Mouse (Mus musculus) hindbrain, embryonic 14.5 days (tissue): ENCODE measurements around the gene Sh3bp5. TPM values are rescaled to one million over a fixed set of nuclear protein-coding genes. Genes with fewer than 3 reads are reported as not detected.

Experiments
- ATAC-seq: fragments of 200-750 bp; cut with Nextera tagmentation; 2 replicates; pipeline ENCODE4 v1.8.0; 2017; ENCODE audit warnings: moderate number of reproducible peaks, mild to moderate bottlenecking, moderate TSS enrichment, moderate library complexity; ENCODE audit not compliant: low FRiP score
- DNase-seq: peaks from one replicate; pipeline ENCODE4 v3.0.0-alpha.2; 2015; ENCODE audit warnings: low spot score
- H3K27ac ChIP-seq: fragments of 300-500 bp; sonication (generic); 2 replicates; pipeline ENCODE4 v1.5.1; 2014; ENCODE audit warnings: mild to moderate bottlenecking, moderate library complexity
- H3K27me3 ChIP-seq: fragments of 300-500 bp; sonication (generic); 2 replicates; pipeline ENCODE4 v1.6.1; 2014; ENCODE audit warnings: mild to moderate bottlenecking, low read length, mixed read lengths; ENCODE audit not compliant: control insufficient read depth, insufficient read depth
- H3K36me3 ChIP-seq: fragments of 300-500 bp; sonication (generic); replicated peaks from 2 replicates; pipeline ENCODE4 v1.6.1; 2014; ENCODE audit not compliant: control insufficient read depth, insufficient read depth
- H3K4me1 ChIP-seq: fragments of 300-500 bp; sonication (generic); replicated peaks from 2 replicates; pipeline ENCODE4 v1.6.1; 2014; ENCODE audit warnings: antibody characterized with exemption, low read length, mixed read lengths; ENCODE audit not compliant: control insufficient read depth, insufficient read depth
- H3K4me2 ChIP-seq: fragments of 300-500 bp; sonication (generic); replicated peaks from 2 replicates; pipeline ENCODE4 v1.6.1; 2014; ENCODE audit warnings: mild to moderate bottlenecking, moderate library complexity
- H3K4me3 ChIP-seq: fragments of 300-500 bp; sonication (generic); replicated peaks from 2 replicates; pipeline ENCODE4 v1.5.1; 2014; ENCODE audit warnings: mild to moderate bottlenecking, low read length
- H3K9ac ChIP-seq: fragments of 300-500 bp; sonication (generic); 2 replicates; pipeline ENCODE4 v1.6.1; 2014
- H3K9me3 ChIP-seq: fragments of 300-500 bp; sonication (generic); 2 replicates; pipeline ENCODE4 v1.6.1; 2016; ENCODE audit warnings: low read length; ENCODE audit not compliant: control insufficient read depth
- WGBS: fragments of 180-500 bp; shearing (Covaris S2); extraction: QIAGEN DNeasy Blood & Tissue Kit; methylation state at CpG from one replicate; pipeline ENCODE4 v1.1.7; 2014; 5-methylcytosine and 5-hydroxymethylcytosine counted together
- polyA plus RNA-seq: library from polyadenylated mRNA; unstranded; fragments of >200 nt; fragmentation: Nextera tagmentation; extraction: Ambion mirVana; gene quantifications from 2 replicates; pipeline ENCODE4 v1.2.1, GENCODE M21; 2014

Sh3bp5 gene
- polyA plus RNA-seq, 1 experiment from 2014 or later, result 93.7 TPM

DNA sequence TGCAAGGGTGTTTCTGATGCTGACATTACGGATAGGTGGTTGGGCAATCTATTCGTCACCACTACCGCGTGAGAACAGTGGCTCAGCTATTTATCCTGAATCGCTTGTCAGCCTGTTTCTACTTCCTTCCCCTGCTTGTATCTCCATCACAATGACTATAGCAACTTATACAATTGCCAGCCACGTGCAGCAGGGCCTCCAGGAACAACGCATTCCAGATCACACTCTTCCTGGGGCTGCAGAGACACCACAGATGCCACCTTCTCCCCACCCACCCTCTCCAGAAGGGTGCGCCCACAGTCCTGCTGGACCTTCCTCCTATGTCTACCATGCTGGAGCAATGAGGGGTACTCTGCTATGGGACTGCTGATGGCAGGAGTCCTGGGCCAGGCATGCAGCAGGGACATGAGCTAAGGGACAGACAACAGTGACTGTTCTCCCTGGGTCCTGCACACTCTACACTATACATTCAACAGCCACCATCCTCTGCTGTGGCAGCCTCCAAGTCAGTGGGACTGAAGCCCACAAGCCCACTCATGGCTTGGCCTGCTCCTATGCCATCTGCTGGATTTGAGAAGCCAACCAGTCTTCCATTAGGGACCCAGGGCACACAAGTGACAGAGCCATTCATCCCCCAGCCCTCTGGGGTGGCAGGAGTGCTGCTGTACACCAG, 42.9 kb downstream of the Sh3bp5 start:
- Histone ChIP-seq H3K9ac (no peak overlapping the region), H3K4me2 (no peak overlapping the region), H3K9me3 (no peaks in the 10 kb centered on the region), H3K4me3 (no peak overlapping the region), H3K4me1 (no peaks in the 10 kb centered on the region), H3K27ac (no peak overlapping the region), H3K27me3 (no peaks in the 10 kb centered on the region), H3K36me3 (peaks cover 7% of the 10 kb centered on the region; the same call in 1 of the 2 replicates)
- WGBS, result 71% methylated on average over 8 of the region's 8 CpGs
- DNase-seq (no peak), ATAC-seq (no peak)

DNA sequence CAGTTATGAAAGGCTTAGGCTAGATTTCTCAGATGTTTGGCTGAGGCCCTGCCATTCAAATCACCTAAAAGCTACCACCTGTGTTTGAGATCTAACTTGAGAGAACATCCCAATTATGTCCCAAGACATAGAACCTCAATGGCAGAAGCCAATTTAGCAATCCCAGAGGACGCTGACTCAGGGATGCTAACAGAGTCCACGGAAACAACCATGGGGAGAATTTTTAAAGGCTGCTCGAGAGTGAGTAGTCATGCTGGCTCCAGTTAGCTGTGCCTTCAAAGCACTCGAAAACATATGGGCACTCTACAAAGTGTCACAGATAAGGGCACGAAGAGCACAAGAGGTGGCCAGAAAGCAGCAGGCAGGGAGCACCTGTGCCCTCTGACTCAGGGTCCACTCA, 43.6 kb downstream of the Sh3bp5 start:
- no peak overlapping the region for H3K9ac ChIP-seq
- no peaks in the 10 kb centered on the region for H3K9me3 ChIP-seq
- no peak overlapping the region for H3K4me3 ChIP-seq
- DNase-seq (no peak), ATAC-seq (no peak)
- no peaks in the 10 kb centered on the region for H3K4me1 ChIP-seq
- H3K27me3 ChIP-seq, result no peaks in the 10 kb centered on the region
- no peak overlapping the region for H3K4me2 ChIP-seq
- WGBS, result 89% methylated on average over 5 of the region's 5 CpGs
- H3K36me3 ChIP-seq, result peaks cover 12% of the 10 kb centered on the region; the same call in 1 of the 2 replicates
- no peak overlapping the region for H3K27ac ChIP-seq

DNA sequence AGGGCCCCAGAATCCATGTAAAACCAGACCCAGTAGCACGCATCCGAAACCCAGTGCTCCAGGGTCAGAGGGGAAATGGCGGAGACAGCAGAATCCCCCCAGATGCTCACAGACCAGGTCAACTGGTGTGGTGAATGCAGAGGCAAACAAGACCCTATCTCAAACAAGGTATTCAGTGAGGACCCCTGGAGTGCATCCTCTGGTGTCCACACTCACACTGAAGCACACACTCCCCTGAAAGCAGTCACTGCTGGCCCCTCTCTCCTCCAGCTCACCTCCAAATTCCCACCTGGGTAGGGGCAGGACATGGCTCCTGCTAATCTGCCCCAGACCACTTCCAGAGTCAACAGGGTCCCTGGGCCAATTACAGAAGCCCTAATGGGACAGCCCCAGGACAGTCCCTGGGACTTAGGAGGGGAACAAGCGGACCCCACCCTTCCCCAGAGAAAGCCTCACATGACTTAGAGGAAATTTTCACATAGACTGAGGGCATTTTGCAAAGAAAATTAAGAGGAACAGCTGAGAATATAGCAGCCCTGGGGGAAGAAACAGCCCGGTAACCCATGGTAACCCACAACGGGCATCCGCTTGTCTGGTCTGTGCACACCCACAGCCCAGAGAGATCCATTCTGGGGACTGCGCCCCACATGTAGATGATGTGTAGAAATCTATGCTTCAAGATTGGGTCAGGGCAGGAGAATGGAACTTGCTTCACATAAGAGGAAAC, 46.3 kb downstream of the Sh3bp5 start:
- no peak overlapping the region for H3K27ac ChIP-seq
- DNase-seq (no peak), ATAC-seq (no peak)
- H3K4me1 ChIP-seq, result peaks cover 8% of the 10 kb centered on the region
- H3K4me3 ChIP-seq, result no peak overlapping the region
- H3K36me3 ChIP-seq, result 0 out of 2 replicates have a peak, but pooled peaks cover 18% of the 10 kb centered on the region
- no peak overlapping the region for H3K4me2 ChIP-seq
- H3K27me3 ChIP-seq, result no peaks in the 10 kb centered on the region
- no peaks in the 10 kb centered on the region for H3K9me3 ChIP-seq
- H3K9ac ChIP-seq, result no peak overlapping the region
- WGBS, result 86% methylated on average over 8 of the region's 8 CpGs

DNA sequence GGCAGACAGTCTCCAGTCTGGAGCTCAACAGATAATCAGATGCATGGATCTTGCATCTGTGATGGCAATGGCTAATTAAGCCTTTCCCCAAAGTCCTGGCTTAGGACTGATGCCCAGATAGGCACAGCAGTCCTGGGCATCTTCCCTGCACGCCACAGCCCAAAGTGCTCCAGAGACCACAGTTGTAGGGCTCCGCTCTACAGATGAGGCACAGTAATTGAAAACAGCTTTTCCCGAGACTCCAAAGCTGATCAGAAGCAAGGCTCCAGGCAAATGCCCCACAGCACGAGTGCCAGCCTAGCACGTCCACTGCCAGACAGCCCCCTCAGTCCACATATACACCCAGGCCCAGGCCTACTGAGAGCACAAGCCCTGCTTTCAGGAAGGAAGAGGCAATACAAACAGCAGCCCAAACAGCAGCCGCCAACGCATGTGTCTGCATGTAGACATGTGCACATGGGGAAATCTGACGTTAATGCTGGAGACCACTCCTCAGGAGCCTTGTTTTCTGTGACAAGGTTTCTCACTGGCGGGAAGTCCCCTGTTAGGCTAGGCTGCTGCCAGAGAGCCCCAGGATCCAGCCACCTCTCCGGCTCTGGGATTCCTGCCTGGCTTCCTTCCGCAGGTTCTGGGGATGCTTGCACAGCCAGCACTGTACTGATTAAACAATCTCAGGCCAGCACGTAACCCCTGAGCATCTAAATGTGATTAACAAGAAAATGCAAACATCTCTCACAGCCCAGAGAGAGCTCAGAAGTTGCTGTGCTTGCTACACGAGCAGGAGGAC, 47.6 kb downstream of the Sh3bp5 start:
- H3K4me2 ChIP-seq, result no peak overlapping the region
- H3K27me3 ChIP-seq, result no peaks in the 10 kb centered on the region
- peaks cover 21% of the 10 kb centered on the region; the same call in 1 of the 2 replicates for H3K36me3 ChIP-seq
- no peak overlapping the region for H3K27ac ChIP-seq
- H3K4me1 ChIP-seq, result peaks cover 12% of the 10 kb centered on the region
- 63% methylated on average over 13 of the region's 13 CpGs for WGBS
- no peak overlapping the region for H3K9ac ChIP-seq
- ATAC-seq (no peak), DNase-seq (no peak)
- H3K9me3 ChIP-seq, result no peaks in the 10 kb centered on the region
- no peak overlapping the region for H3K4me3 ChIP-seq

DNA sequence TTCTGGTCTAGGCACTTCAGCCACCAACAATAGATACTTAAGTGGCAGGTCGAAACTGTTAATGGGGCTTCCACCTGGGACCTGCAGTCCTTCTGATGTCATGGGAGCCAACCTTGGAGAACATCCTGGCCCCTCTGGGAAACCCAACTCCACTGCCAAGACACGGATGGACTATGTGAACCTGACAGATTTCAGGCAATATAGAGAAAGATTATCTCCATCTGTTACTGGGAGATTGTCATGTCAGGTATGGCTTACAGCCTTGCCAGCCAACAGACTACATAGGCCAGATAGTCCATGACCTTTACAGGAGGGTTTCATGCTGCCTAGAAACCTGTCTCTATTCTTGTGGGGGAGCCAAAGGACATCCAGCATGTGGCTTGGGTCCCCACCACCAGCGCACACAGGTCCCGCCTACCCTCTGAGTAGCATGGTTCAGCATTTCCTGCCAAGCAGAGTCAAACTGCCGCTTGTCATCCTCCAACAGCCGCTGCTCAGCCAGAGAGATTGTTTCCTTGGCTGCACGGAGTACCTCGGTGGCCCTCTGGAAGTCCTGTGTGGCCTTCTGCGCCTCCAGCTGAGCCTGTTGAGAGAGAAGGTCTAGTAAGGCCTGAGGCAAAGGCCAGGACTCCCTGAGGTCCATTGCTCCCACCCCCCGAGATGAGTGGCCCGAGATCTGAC, 48.4 kb downstream of the Sh3bp5 start:
- no peaks in the 10 kb centered on the region for H3K9me3 ChIP-seq
- H3K27ac ChIP-seq, result no peak overlapping the region
- no peak for ATAC-seq
- H3K36me3 ChIP-seq, result peaks cover 21% of the 10 kb centered on the region; the same call in 1 of the 2 replicates
- H3K4me3 ChIP-seq, result no peak overlapping the region
- no peak overlapping the region for H3K9ac ChIP-seq
- H3K4me1 ChIP-seq, result peaks cover 12% of the 10 kb centered on the region
- no peaks in the 10 kb centered on the region for H3K27me3 ChIP-seq
- DNase-seq, result no peak
- WGBS, result 70% methylated on average over 11 of the region's 11 CpGs
- no peak overlapping the region for H3K4me2 ChIP-seq

DNA sequence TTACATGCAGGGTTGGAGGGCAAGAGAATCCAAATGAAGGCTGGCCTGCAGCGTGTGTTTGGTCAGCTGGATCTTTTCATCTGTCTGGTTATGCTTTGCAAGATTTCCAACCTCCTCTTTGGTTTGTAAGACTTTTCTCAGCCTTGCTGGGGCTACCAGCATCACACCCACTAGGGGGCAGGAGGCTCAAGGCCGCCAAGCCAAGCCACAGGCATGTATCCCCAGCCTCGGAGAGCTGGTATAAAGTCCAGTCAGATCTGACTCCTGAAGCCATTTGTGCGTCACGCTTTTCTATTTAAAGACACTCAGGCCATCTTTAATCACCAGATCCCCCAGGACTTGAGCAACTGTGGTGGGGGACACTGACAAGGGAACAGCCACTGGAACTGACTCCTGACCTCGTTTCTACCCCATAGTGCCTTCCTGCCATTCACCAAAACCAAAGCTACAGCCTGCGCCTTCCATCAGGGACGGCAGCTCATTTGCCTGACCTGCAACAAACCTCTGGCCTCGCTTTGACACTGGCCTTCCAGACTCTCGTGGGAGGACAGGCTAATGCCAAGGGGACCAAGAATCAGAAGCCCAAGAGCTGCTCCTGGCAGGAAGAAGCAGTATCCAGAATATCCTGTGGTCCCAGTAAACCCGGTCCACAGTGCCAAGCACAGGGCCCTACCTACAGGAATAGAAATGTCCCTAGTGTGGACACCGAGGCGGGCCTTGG, 49.7 kb downstream of the Sh3bp5 start:
- WGBS, result 48% methylated on average over 13 of the region's 13 CpGs
- H3K36me3 ChIP-seq, result peaks cover 21% of the 10 kb centered on the region; the same call in 1 of the 2 replicates
- H3K27me3 ChIP-seq, result no peaks in the 10 kb centered on the region
- no peak overlapping the region for H3K4me3 ChIP-seq
- no peak for ATAC-seq
- no peak overlapping the region for H3K27ac ChIP-seq
- peak; percentile 69 for DNase-seq
- H3K4me1 ChIP-seq, result peaks cover 12% of the 10 kb centered on the region
- H3K4me2 ChIP-seq, result no peak overlapping the region
- H3K9me3 ChIP-seq, result no peaks in the 10 kb centered on the region
- H3K9ac ChIP-seq, result no peak overlapping the region

DNA sequence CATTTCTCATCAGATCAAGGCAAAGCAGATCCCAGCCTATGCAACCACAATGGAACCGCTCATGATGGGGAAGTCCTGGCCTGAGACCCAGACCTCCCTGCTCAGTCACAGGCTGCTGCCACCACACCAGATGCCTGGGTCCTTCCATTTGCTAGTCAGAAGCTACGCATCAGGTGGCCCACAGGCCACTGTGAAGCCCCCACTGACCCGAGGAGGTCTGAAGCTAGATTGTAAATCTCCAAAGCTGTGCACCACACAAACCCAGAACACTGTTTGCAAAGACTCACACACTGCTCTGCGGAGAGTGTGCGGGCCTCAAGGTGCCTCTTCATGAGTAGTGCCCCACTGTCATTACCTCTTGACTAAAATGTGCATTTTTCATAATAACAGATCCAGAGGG, 50.5 kb downstream of the Sh3bp5 start:
- no peak for DNase-seq
- H3K36me3 ChIP-seq, result peaks cover 21% of the 10 kb centered on the region; the same call in 1 of the 2 replicates
- peaks cover 12% of the 10 kb centered on the region for H3K4me1 ChIP-seq
- H3K27me3 ChIP-seq, result no peaks in the 10 kb centered on the region
- no peak for ATAC-seq
- 94% methylated on average over 5 of the region's 5 CpGs for WGBS
- H3K9ac ChIP-seq, result no peak overlapping the region
- H3K4me2 ChIP-seq, result no peak overlapping the region
- H3K4me3 ChIP-seq, result no peak overlapping the region
- no peaks in the 10 kb centered on the region for H3K9me3 ChIP-seq
- no peak overlapping the region for H3K27ac ChIP-seq

DNA sequence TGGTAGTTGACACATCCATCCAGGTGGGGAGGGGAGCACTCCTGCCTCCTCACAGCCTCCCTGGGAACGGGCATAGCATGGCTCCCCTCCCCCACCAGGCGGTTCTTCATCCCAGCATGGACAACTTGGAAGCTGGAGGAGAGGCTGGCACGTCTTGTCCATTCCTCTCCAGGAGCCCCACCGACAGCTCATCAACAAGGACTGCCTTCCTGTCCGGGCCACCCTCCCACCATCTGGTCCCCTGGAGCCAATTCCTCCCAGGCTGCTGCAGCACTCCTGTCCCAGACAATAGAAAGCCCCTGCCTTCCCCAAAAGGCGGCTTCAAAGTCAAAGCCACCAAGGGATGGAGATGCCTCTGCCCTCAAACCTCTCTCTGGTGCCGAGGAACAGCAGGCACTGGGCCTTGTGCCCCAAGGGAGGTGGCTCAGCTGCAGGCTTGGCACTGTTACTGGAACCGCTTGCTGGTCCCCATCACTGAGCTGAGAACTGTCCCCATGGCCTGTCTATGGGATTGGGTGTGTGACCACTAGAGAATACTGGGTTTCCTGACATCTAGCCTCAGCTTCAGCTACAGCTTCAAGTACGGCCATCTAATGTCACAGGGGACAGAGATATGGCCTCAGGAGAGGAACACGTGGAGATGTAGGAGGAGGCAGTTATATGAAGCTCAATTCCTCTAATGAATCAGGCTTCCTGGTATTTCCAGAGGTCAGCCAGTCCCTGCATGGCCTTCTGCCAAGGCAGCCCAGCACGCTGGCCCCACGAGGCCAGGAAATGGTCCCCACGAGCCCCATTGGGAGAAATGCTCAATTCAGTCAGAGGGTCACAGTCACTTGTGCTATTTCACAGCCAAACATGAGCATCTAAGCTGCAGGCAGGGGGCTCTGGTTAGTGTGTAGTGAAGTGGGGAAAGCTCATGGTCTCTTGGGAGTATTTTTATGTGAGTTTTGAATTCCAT, 51.2 kb downstream of the Sh3bp5 start:
- Histone ChIP-seq H3K4me3 (no peak overlapping the region), H3K4me2 (no peak overlapping the region), H3K9me3 (no peaks in the 10 kb centered on the region), H3K27me3 (no peaks in the 10 kb centered on the region), H3K9ac (no peak overlapping the region), H3K36me3 (peaks cover 21% of the 10 kb centered on the region; the same call in 1 of the 2 replicates), H3K4me1 (peaks cover 12% of the 10 kb centered on the region), H3K27ac (no peak overlapping the region)
- DNase-seq, result no peak
- no peak for ATAC-seq
- WGBS, result 54% methylated on average over 13 of the region's 13 CpGs
